Mouse (Mus musculus) ovary, adult 18-20 months (tissue): ENCODE measurements around the gene Mlh1.

Experiments used
- DNase-seq: peaks from one replicate; pipeline ENCODE4 v3.0.0; 2022; ENCODE audit warnings: low spot score, mixed read lengths

The Mlh1 gene

GRCm38 (mm10) chr9:111213501-111213900 is 58.1 kb downstream of the Mlh1 start:
- no peak for DNase-seq

GRCm38 (mm10) chr9:111211122-111212041 is 60.2 kb downstream of the Mlh1 start:
- no peak for DNase-seq

GRCm38 (mm10) chr9:111210412-111210811 is 61.2 kb downstream of the Mlh1 start:
- DNase-seq = no peak

- DNase-seq = no peak
These were observed 62.4 kb downstream of the Mlh1 start for GRCm38 (mm10) chr9:111209158-111209699.

- DNase-seq = no peak
These were observed 63.4 kb downstream of the Mlh1 start for GRCm38 (mm10) chr9:111208185-111208584.

- DNase-seq = no peak
These were observed 63.9 kb downstream of the Mlh1 start for GRCm38 (mm10) chr9:111207683-111208082.

- DNase-seq = no peak
These were observed 66.8 kb downstream of the Mlh1 start for GRCm38 (mm10) chr9:111204601-111205375.

- DNase-seq = no peak
These were observed 71.4 kb downstream of the Mlh1 start for GRCm38 (mm10) chr9:111200208-111200607.

GRCm38 (mm10) chr9:111198332-111198731 is 73.3 kb downstream of the Mlh1 start:
- no peak for DNase-seq

- DNase-seq = no peak
These were observed 73.9 kb downstream of the Mlh1 start for GRCm38 (mm10) chr9:111197712-111198111.

- no peak for DNase-seq
These were observed 74.5 kb downstream of the Mlh1 start for GRCm38 (mm10) chr9:111197116-111197515.

GRCm38 (mm10) chr9:111193211-111193610 is 78.4 kb downstream of the Mlh1 start:
- no peak for DNase-seq

- DNase-seq = no peak
These were observed 82.9 kb downstream of the Mlh1 start for GRCm38 (mm10) chr9:111188731-111189130.

GRCm38 (mm10) chr9:111186861-111187260 is 84.7 kb downstream of the Mlh1 start:
- no peak for DNase-seq

- no peak for DNase-seq
These were observed 86.7 kb downstream of the Mlh1 start for GRCm38 (mm10) chr9:111184929-111185328.

- no peak for DNase-seq
These were observed 89.4 kb downstream of the Mlh1 start for GRCm38 (mm10) chr9:111182176-111182575.

GRCm38 (mm10) chr9:111178971-111179370 is 92.6 kb downstream of the Mlh1 start:
- DNase-seq = no peak
